Mouse (Mus musculus) frontal cortex, postnatal 25 days (tissue): ENCODE results near the gene Xpo1.
"Not testable (repeated sequence)": the region's sequence is repeated elsewhere in the genome, so short reads cannot be mapped to it uniquely, and the experiment has no call there.

Source experiments
- DNase-seq, 2 experiments: peaks; one replicate each; pipeline ENCODE4 v3.0.0; 2022; ENCODE audit warnings: low spot score in 2 of 2

Gene Xpo1

GRCm38 (mm10) chr11:23255427-23256193, at the start of gene Xpo1:
Gene Xpo1 (plus strand): TSS chr11:23256041.
- DNase-seq: peak; percentile 100

GRCm38 (mm10) chr11:23209717-23210116, 46.1 kb upstream of the Xpo1 start:
- DNase-seq: no peak

GRCm38 (mm10) chr11:23210590-23211510, 45.0 kb upstream of the Xpo1 start:
- no peak for DNase-seq

- no peak for DNase-seq
These were observed 38.4 kb upstream of the Xpo1 start for GRCm38 (mm10) chr11:23217430-23217829.

GRCm38 (mm10) chr11:23236015-23236414, 19.8 kb upstream of the Xpo1 start:
- no peak for DNase-seq

- no peak for DNase-seq
These were observed 1.9 kb upstream of the Xpo1 start for GRCm38 (mm10) chr11:23253931-23254330.

GRCm38 (mm10) chr11:23254548-23254947, 1.3 kb upstream of the Xpo1 start:
- DNase-seq: no peak

- DNase-seq: no peak
These were observed 801 bp upstream of the Xpo1 start for GRCm38 (mm10) chr11:23255053-23255426.

- DNase-seq: no peak
These were observed 457 bp downstream of the Xpo1 start for GRCm38 (mm10) chr11:23256194-23256802.

GRCm38 (mm10) chr11:23256803-23257704, 1.2 kb downstream of the Xpo1 start:
- DNase-seq: peak; percentile 24 to 44

GRCm38 (mm10) chr11:23259073-23259472, 3.2 kb downstream of the Xpo1 start:
- DNase-seq: no peak

- no peak for DNase-seq
These were observed 3.6 kb downstream of the Xpo1 start for GRCm38 (mm10) chr11:23259481-23259880.

- no peak for DNase-seq
These were observed 4.3 kb downstream of the Xpo1 start for GRCm38 (mm10) chr11:23260186-23260585.

GRCm38 (mm10) chr11:23261490-23261889, 5.6 kb downstream of the Xpo1 start:
- DNase-seq: no peak

- DNase-seq: no peak
These were observed 9.1 kb downstream of the Xpo1 start for GRCm38 (mm10) chr11:23264949-23265348.

GRCm38 (mm10) chr11:23271770-23272724, 16.2 kb downstream of the Xpo1 start:
- DNase-seq: no peak

GRCm38 (mm10) chr11:23275780-23276179, 19.9 kb downstream of the Xpo1 start:
- DNase-seq: no peak

GRCm38 (mm10) chr11:23284469-23284868, 28.6 kb downstream of the Xpo1 start:
- no peak for DNase-seq

- DNase-seq: not testable (repeated sequence)
These were observed 33.0 kb downstream of the Xpo1 start for GRCm38 (mm10) chr11:23288866-23289265.

GRCm38 (mm10) chr11:23297379-23297778, 41.5 kb downstream of the Xpo1 start:
- DNase-seq: no peak
